ENCODE assay signal across 35 mouse cellular contexts in genomic region chr14:32709861-32710260, GRCm38 (mm10). TPM values are rescaled to one million over a fixed set of nuclear protein-coding genes. Genes with fewer than 3 reads are reported as not detected.
"Had no signal": no experiment of that assay in that cellular context is flagged by ENCODE, and none has a peak within 500 bp of the region (broad histone marks: within the 10 kb centered on the region; RNA-seq: fewer than 3 reads in every experiment).

No protein-coding gene starts in this region.

- H3K27me3 ChIP-seq: limb, embryonic 12.5 days; limb, embryonic 13.5 days; limb, embryonic 15.5 days; liver, embryonic 12.5 days; liver, embryonic 13.5 days; liver, embryonic 15.5 days; lung, embryonic 15.5 days; midbrain, embryonic 12.5 days; midbrain, embryonic 15.5 days had no signal

- H3K27ac ChIP-seq: left cerebral cortex, adult 2 months; limb, embryonic 12.5 days; limb, embryonic 13.5 days; limb, embryonic 15.5 days; liver, embryonic 12.5 days; liver, embryonic 13.5 days; liver, embryonic 14.5 days; liver, embryonic 15.5 days; lung, embryonic 15.5 days; macrophage; midbrain, embryonic 10.5 days; midbrain, embryonic 12.5 days; midbrain, embryonic 15.5 days had no signal

- ATAC-seq: liver, embryonic 12.5 days; liver, postnatal 0 days; lung, postnatal 0 days; midbrain, embryonic 15.5 days; midbrain, embryonic 16.5 days had no signal

- DNase-seq: left cerebral cortex, postnatal 4 days; liver; liver, embryonic 13.5 days; liver, postnatal 0 days; lung, adult 18-20 months; lung, adult 2 months; lung, embryonic 14.5 days; lung, postnatal 10 days; lung, postnatal 14 days; lung, postnatal 36 days; lung, postnatal 4 days; midbrain, embryonic 14.5 days had no signal

- H3K9me3 ChIP-seq: limb, embryonic 12.5 days; limb, embryonic 13.5 days; limb, embryonic 15.5 days; liver, embryonic 12.5 days; liver, embryonic 13.5 days; liver, embryonic 15.5 days; lung, embryonic 15.5 days; megakaryocyte, embryonic 14.5 days; midbrain, embryonic 10.5 days; midbrain, embryonic 12.5 days; midbrain, embryonic 15.5 days had no signal

- H3K4me1 ChIP-seq: limb, embryonic 15.5 days; liver, embryonic 12.5 days; liver, embryonic 13.5 days; liver, embryonic 15.5 days; lung, embryonic 15.5 days; megakaryocyte, embryonic 14.5 days; midbrain, embryonic 10.5 days; midbrain, embryonic 12.5 days; midbrain, embryonic 15.5 days had no signal

- H3K4me2 ChIP-seq: limb, embryonic 12.5 days; limb, embryonic 13.5 days; limb, embryonic 15.5 days; liver, embryonic 11.5 days; liver, embryonic 12.5 days; liver, embryonic 13.5 days; liver, embryonic 15.5 days; lung, embryonic 14.5 days; lung, embryonic 15.5 days; midbrain, embryonic 11.5 days; midbrain, embryonic 12.5 days; midbrain, embryonic 15.5 days had no signal

- H3K36me3 ChIP-seq: limb, embryonic 12.5 days; limb, embryonic 13.5 days; limb, embryonic 15.5 days; liver, embryonic 12.5 days; liver, embryonic 13.5 days; liver, embryonic 15.5 days; lung, embryonic 15.5 days; midbrain, embryonic 10.5 days; midbrain, embryonic 12.5 days; midbrain, embryonic 15.5 days had no signal

- H3K4me3 ChIP-seq: left cerebral cortex, adult 2 months; limb, embryonic 12.5 days; limb, embryonic 13.5 days; limb, embryonic 15.5 days; liver, embryonic 12.5 days; liver, embryonic 13.5 days; liver, embryonic 15.5 days; lung, embryonic 15.5 days; megakaryocyte, embryonic 14.5 days; midbrain, embryonic 10.5 days; midbrain, embryonic 12.5 days; midbrain, embryonic 15.5 days; myocyte had no signal

- H3K9ac ChIP-seq: limb, embryonic 12.5 days; limb, embryonic 13.5 days; limb, embryonic 15.5 days; liver, embryonic 12.5 days; liver, embryonic 13.5 days; liver, embryonic 14.5 days; liver, embryonic 15.5 days; liver, postnatal 0 days; lung, embryonic 14.5 days; lung, embryonic 15.5 days; midbrain, embryonic 12.5 days; midbrain, embryonic 15.5 days had no signal

RNA-seq across cellular contexts. Expression of gene 3425401B19Rik, which starts 24.8 kb away (rescaled TPM):
- total RNA-seq: left cerebral cortex, postnatal 4 days; megakaryocyte progenitor cell, adult 5-6 weeks; megakaryocyte, adult 5-6 weeks; megakaryocyte-erythroid progenitor cell, adult 5-6 weeks; monocyte, adult 5-6 weeks had no signal
- polyA plus RNA-seq: liver, adult 2 months; liver, embryonic 11.5 days; liver, embryonic 12.5 days; liver, embryonic 14.5 days; macrophage; midbrain, embryonic 11.5 days; midbrain, embryonic 14.5 days; midbrain, embryonic 15.5 days; midbrain, embryonic 16.5 days had no signal
